ENCODE assay signal across 15 mouse cellular contexts in the genomic region with DNA sequence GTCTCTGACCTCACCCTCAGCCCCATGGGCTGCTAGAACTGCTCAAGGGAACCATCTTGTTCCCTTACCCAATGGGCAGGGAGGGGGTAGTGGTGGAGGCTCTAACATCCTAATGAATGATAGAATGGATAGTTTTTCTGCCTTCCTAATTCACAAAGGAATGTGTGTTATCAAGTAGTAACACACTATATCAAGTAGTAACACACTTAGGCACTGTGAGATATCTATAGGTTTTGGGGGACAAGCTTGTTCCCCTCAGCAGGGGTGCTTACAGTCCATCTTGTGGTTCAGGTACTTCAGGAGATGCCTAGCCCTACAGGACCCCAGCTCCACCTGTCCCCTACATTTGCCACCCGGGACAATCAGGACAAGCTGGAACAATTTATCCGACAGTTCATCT. TPM values are rescaled to one million over a fixed set of nuclear protein-coding genes. Genes with fewer than 3 reads are reported as not detected.
"Had no signal": no experiment of that assay in that cellular context is flagged by ENCODE, and none has a peak within 500 bp of the region (broad histone marks: within the 10 kb centered on the region; RNA-seq: fewer than 3 reads in every experiment).

No protein-coding gene starts in this region.

- H3K27ac ChIP-seq: midbrain, embryonic 10.5 days; midbrain, embryonic 12.5 days; neural tube, embryonic 13.5 days; neural tube, embryonic 15.5 days had no signal

- H3K27me3 ChIP-seq: midbrain, embryonic 12.5 days; neural tube, embryonic 13.5 days; neural tube, embryonic 15.5 days had no signal

- H3K9me3 ChIP-seq: midbrain, embryonic 10.5 days; midbrain, embryonic 12.5 days; neural tube, embryonic 13.5 days; neural tube, embryonic 15.5 days had no signal

- H3K4me3 ChIP-seq: midbrain, embryonic 10.5 days; midbrain, embryonic 12.5 days; myocyte; neural tube, embryonic 13.5 days; neural tube, embryonic 15.5 days had no signal

- ATAC-seq: midbrain, embryonic 16.5 days had no signal

- DNase-seq: lung, adult 18-20 months; right cerebral cortex, adult 18-20 months; right cerebral cortex, postnatal 25 days; thymus, adult 18-20 months had no signal

- H3K4me2 ChIP-seq: lung, embryonic 14.5 days; midbrain, embryonic 12.5 days; neural tube, embryonic 13.5 days; neural tube, embryonic 15.5 days had no signal

- H3K4me1 ChIP-seq: midbrain, embryonic 10.5 days; midbrain, embryonic 12.5 days; neural tube, embryonic 13.5 days; neural tube, embryonic 15.5 days had no signal

- H3K9ac ChIP-seq: lung, embryonic 14.5 days; midbrain, embryonic 12.5 days; neural tube, embryonic 13.5 days; neural tube, embryonic 15.5 days had no signal

RNA-seq across cellular contexts. Expression of a gene that starts 10.6 kb away (rescaled TPM):
- total RNA-seq: megakaryocyte, adult 5-6 weeks; megakaryocyte-erythroid progenitor cell, adult 5-6 weeks had no signal
- polyA plus RNA-seq: midbrain, embryonic 12.5 days; myocyte; neural tube, embryonic 11.5 days; stomach, embryonic 14.5 days had no signal
